Mouse (Mus musculus): ENCODE measurements around the gene Mfsd4a. TPM values are rescaled to one million over a fixed set of nuclear protein-coding genes. Genes with fewer than 3 reads are reported as not detected.

Gene Mfsd4a
- polyA plus RNA-seq, 1 experiment from 2014 or later = 13.4 TPM

GRCm38 (mm10) chr1:132030574-132030973, 37.3 kb downstream of the Mfsd4a start:
- WGBS = 73% methylated on average over 2 of the region's 2 CpGs
- Histone ChIP-seq H3K27me3 (ENCODE audit: low read depth, poor library complexity, severe bottlenecking) (no peaks in the 10 kb centered on the region), H3K27ac (no peak overlapping the region), H3K4me3 (no peak overlapping the region), H3K9me3 (replicated peaks) (no peaks in the 10 kb centered on the region), H3K36me3 (peaks cover 89% of the 10 kb centered on the region), H3K4me1 (no peaks in the 10 kb centered on the region)
- no peak for DNase-seq (ENCODE audit: low spot score)

- H3K27me3 ChIP-seq (ENCODE audit: low read depth, poor library complexity, severe bottlenecking) = no peaks in the 10 kb centered on the region
- H3K4me1 ChIP-seq = no peaks in the 10 kb centered on the region
- WGBS = 94% methylated on average over 9 of the region's 9 CpGs
- H3K9me3 ChIP-seq (replicated peaks) = no peaks in the 10 kb centered on the region
- peaks cover 91% of the 10 kb centered on the region for H3K36me3 ChIP-seq
- H3K27ac ChIP-seq = no peak overlapping the region
- no peak overlapping the region for H3K4me3 ChIP-seq
- no peak for DNase-seq (ENCODE audit: low spot score)
These were observed 39.4 kb downstream of the Mfsd4a start for GRCm38 (mm10) chr1:132028413-132028812.

GRCm38 (mm10) chr1:132027978-132028377, 39.9 kb downstream of the Mfsd4a start:
- 91% methylated on average over 5 of the region's 5 CpGs for WGBS
- no peak overlapping the region for H3K27ac ChIP-seq
- DNase-seq (ENCODE audit: low spot score) = no peak
- H3K36me3 ChIP-seq = peaks cover 91% of the 10 kb centered on the region
- no peaks in the 10 kb centered on the region for H3K9me3 ChIP-seq (replicated peaks)
- H3K27me3 ChIP-seq (ENCODE audit: low read depth, poor library complexity, severe bottlenecking) = no peaks in the 10 kb centered on the region
- no peak overlapping the region for H3K4me3 ChIP-seq
- no peaks in the 10 kb centered on the region for H3K4me1 ChIP-seq

- no peak overlapping the region for H3K4me3 ChIP-seq
- H3K27ac ChIP-seq = no peak overlapping the region
- peaks cover 91% of the 10 kb centered on the region for H3K36me3 ChIP-seq
- H3K27me3 ChIP-seq (ENCODE audit: low read depth, poor library complexity, severe bottlenecking) = no peaks in the 10 kb centered on the region
- DNase-seq (ENCODE audit: low spot score) = no peak
- no peaks in the 10 kb centered on the region for H3K9me3 ChIP-seq (replicated peaks)
- WGBS = 96% methylated on average over 11 of the region's 11 CpGs
- no peaks in the 10 kb centered on the region for H3K4me1 ChIP-seq
These were observed 40.8 kb downstream of the Mfsd4a start for GRCm38 (mm10) chr1:132026925-132027646.

- Histone ChIP-seq H3K36me3 (peaks cover 89% of the 10 kb centered on the region), H3K9me3 (replicated peaks) (no peaks in the 10 kb centered on the region), H3K27me3 (ENCODE audit: low read depth, poor library complexity, severe bottlenecking) (no peaks in the 10 kb centered on the region), H3K4me3 (no peak overlapping the region), H3K27ac (no peak overlapping the region), H3K4me1 (no peaks in the 10 kb centered on the region)
- DNase-seq (ENCODE audit: low spot score) = no peak
- 92% methylated on average over 3 of the region's 3 CpGs for WGBS
These were observed 45.8 kb downstream of the Mfsd4a start for GRCm38 (mm10) chr1:132022107-132022506.

- Histone ChIP-seq H3K27ac (no peak overlapping the region), H3K4me3 (no peak overlapping the region), H3K36me3 (peaks cover 91% of the 10 kb centered on the region), H3K27me3 (ENCODE audit: low read depth, poor library complexity, severe bottlenecking) (no peaks in the 10 kb centered on the region), H3K9me3 (replicated peaks) (no peaks in the 10 kb centered on the region), H3K4me1 (no peaks in the 10 kb centered on the region)
- WGBS = 93% methylated on average over 7 of the region's 7 CpGs
- no peak for DNase-seq (ENCODE audit: low spot score)
These were observed 48.0 kb downstream of the Mfsd4a start for GRCm38 (mm10) chr1:132019876-132020275.

- WGBS = 100% methylated on average over 1 of the region's 1 CpGs
- Histone ChIP-seq H3K27ac (no peak overlapping the region), H3K36me3 (peaks cover 74% of the 10 kb centered on the region), H3K4me1 (no peaks in the 10 kb centered on the region), H3K4me3 (no peak overlapping the region), H3K9me3 (replicated peaks) (no peaks in the 10 kb centered on the region), H3K27me3 (ENCODE audit: low read depth, poor library complexity, severe bottlenecking) (no peaks in the 10 kb centered on the region)
- no peak for DNase-seq (ENCODE audit: low spot score)
These were observed 51.2 kb downstream of the Mfsd4a start for GRCm38 (mm10) chr1:132016691-132017090.

- Histone ChIP-seq H3K36me3 (peaks cover 59% of the 10 kb centered on the region), H3K27me3 (ENCODE audit: low read depth, poor library complexity, severe bottlenecking) (no peaks in the 10 kb centered on the region), H3K9me3 (replicated peaks) (no peaks in the 10 kb centered on the region), H3K4me1 (peaks cover 2% of the 10 kb centered on the region; the same call in 1 of the 2 replicates), H3K4me3 (no peak overlapping the region), H3K27ac (no peak overlapping the region)
- 97% methylated on average over 1 of the region's 1 CpGs for WGBS
- no peak for DNase-seq (ENCODE audit: low spot score)
These were observed 53.1 kb downstream of the Mfsd4a start for GRCm38 (mm10) chr1:132014800-132015199.

- H3K4me3 ChIP-seq = no peak overlapping the region
- peaks cover 39% of the 10 kb centered on the region for H3K36me3 ChIP-seq
- no peaks in the 10 kb centered on the region for H3K9me3 ChIP-seq (replicated peaks)
- 92% methylated on average over 8 of the region's 8 CpGs for WGBS
- H3K4me1 ChIP-seq = peaks cover 14% of the 10 kb centered on the region
- DNase-seq (ENCODE audit: low spot score) = no peak
- no peak overlapping the region for H3K27ac ChIP-seq
- H3K27me3 ChIP-seq (ENCODE audit: low read depth, poor library complexity, severe bottlenecking) = no peaks in the 10 kb centered on the region
These were observed 55.0 kb downstream of the Mfsd4a start for GRCm38 (mm10) chr1:132012861-132013260.

GRCm38 (mm10) chr1:132011785-132012184, 56.1 kb downstream of the Mfsd4a start:
- WGBS = 82% methylated on average over 2 of the region's 2 CpGs
- H3K27ac ChIP-seq = no peak overlapping the region
- H3K27me3 ChIP-seq (ENCODE audit: low read depth, poor library complexity, severe bottlenecking) = no peaks in the 10 kb centered on the region
- peaks cover 15% of the 10 kb centered on the region for H3K4me1 ChIP-seq
- no peak for DNase-seq (ENCODE audit: low spot score)
- no peak overlapping the region for H3K4me3 ChIP-seq
- H3K36me3 ChIP-seq = peaks cover 29% of the 10 kb centered on the region
- no peaks in the 10 kb centered on the region for H3K9me3 ChIP-seq (replicated peaks)

- DNase-seq (ENCODE audit: low spot score) = no peak
- 89% methylated on average over 17 of the region's 17 CpGs for WGBS
- Histone ChIP-seq H3K4me1 (peaks cover 18% of the 10 kb centered on the region), H3K4me3 (no peak overlapping the region), H3K9me3 (replicated peaks) (no peaks in the 10 kb centered on the region), H3K27ac (no peak overlapping the region), H3K36me3 (peaks cover 21% of the 10 kb centered on the region), H3K27me3 (ENCODE audit: low read depth, poor library complexity, severe bottlenecking) (no peaks in the 10 kb centered on the region)
These were observed 57.0 kb downstream of the Mfsd4a start for GRCm38 (mm10) chr1:132010632-132011501.

GRCm38 (mm10) chr1:132008881-132009644, 58.8 kb downstream of the Mfsd4a start:
- Histone ChIP-seq H3K4me3 (peak overlapping the region; percentile 90), H3K27me3 (ENCODE audit: low read depth, poor library complexity, severe bottlenecking) (no peaks in the 10 kb centered on the region), H3K9me3 (replicated peaks) (no peaks in the 10 kb centered on the region), H3K36me3 (peaks cover 3% of the 10 kb centered on the region), H3K4me1 (peaks cover 26% of the 10 kb centered on the region), H3K27ac (peak overlapping the region; percentile 100)
- WGBS = 55% methylated on average over 8 of the region's 8 CpGs
- DNase-seq (ENCODE audit: low spot score) = no peak
